Mouse (Mus musculus): ENCODE results near the gene Baiap2. TPM values are rescaled to one million over a fixed set of nuclear protein-coding genes. Genes with fewer than 3 reads are reported as not detected.

Baiap2 gene
- polyA plus RNA-seq, 1 experiment, result 41.5 TPM

DNA sequence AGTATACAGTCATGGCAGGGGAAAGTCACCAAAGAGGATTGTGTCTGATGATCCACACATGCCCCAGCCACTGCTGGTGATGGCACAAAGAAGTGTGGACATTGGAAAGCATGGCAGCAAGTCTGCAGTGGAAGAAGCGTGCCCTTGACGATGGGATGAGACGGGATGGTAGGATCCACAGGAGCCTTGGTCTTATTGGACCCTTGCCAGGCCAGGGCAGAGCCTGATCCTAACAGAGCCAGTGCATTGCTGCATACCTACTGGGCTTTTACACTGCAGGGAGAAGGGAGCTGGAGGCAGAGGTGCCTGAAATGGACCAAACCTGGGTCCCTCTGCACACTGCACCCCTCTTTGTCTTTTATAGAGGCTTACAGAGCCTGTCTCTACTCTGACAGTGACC, 8.0 kb downstream of the Baiap2 start:
- Histone ChIP-seq H3K79me3 (ENCODE audit: low read depth) (peaks cover 99% of the 10 kb centered on the region), H3K27me3 (ENCODE audit: control insufficient read depth, insufficient read depth, insufficient read length) (no peaks in the 10 kb centered on the region), H3K4me3 (ENCODE audit: insufficient read depth, poor library complexity, severe bottlenecking) (no peak overlapping the region), H3K36me3 (ENCODE audit: control insufficient read depth, insufficient read depth) (peaks cover 33% of the 10 kb centered on the region), H3K79me2 (ENCODE audit: control insufficient read depth, insufficient read depth) (peaks cover 100% of the 10 kb centered on the region), H3ac (ENCODE audit: control insufficient read depth, insufficient read length, low read depth) (no peak overlapping the region)
- TF ChIP-seq MYOD1 (IDR thresholded peaks at IDR 0.05; ENCODE audit: control insufficient read depth, insufficient read length, low read depth), result no peak
- TF ChIP-seq FOSL1 (IDR thresholded peaks at IDR 0.05; ENCODE audit: insufficient read depth, low read length, poor library complexity, severe bottlenecking), result no peak
- no peak for TF ChIP-seq USF1 (IDR thresholded peaks at IDR 0.05; ENCODE audit: low read depth)
- no peak for TF ChIP-seq MYOG (IDR thresholded peaks at IDR 0.05; ENCODE audit: control insufficient read depth, extremely low read depth, insufficient read length)
- no peak for TF ChIP-seq MAX (IDR thresholded peaks at IDR 0.05)
- no peak for TF ChIP-seq CEBPB (IDR thresholded peaks at IDR 0.05; ENCODE audit: low read depth)
- no peak for TF ChIP-seq CTCF (IDR thresholded peaks at IDR 0.05; ENCODE audit: control insufficient read depth, insufficient read depth, insufficient read length)

DNA sequence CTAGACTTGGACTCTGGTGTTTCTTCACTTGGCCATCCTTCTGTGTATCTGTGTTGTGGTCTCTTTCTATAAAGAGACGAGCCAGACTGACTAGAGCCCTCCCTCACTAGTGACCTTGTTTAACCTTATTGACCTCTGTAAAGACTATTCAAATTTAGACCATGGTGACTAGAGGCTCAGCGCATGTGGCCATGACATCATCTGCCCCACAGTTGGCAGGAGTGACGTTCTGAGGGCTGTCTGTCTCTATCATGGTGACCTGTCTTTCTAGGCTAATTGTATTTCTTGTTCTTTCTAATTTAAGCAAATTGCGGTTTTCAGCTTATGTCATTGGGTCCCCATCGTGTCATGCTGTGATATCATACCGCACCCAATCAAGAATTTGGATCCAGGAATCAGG, 8.8 kb downstream of the Baiap2 start:
- no peak for TF ChIP-seq FOSL1 (IDR thresholded peaks at IDR 0.05; ENCODE audit: insufficient read depth, low read length, poor library complexity, severe bottlenecking)
- TF ChIP-seq MYOG (IDR thresholded peaks at IDR 0.05; ENCODE audit: control insufficient read depth, extremely low read depth, insufficient read length), result no peak
- TF ChIP-seq MYOD1 (IDR thresholded peaks at IDR 0.05; ENCODE audit: control insufficient read depth, insufficient read length, low read depth), result no peak
- no peak for TF ChIP-seq CTCF (IDR thresholded peaks at IDR 0.05; ENCODE audit: control insufficient read depth, insufficient read depth, insufficient read length)
- TF ChIP-seq CEBPB (IDR thresholded peaks at IDR 0.05; ENCODE audit: low read depth), result no peak
- no peak for TF ChIP-seq USF1 (IDR thresholded peaks at IDR 0.05; ENCODE audit: low read depth)
- Histone ChIP-seq H3K79me3 (ENCODE audit: low read depth) (peaks cover 99% of the 10 kb centered on the region), H3K36me3 (ENCODE audit: control insufficient read depth, insufficient read depth) (peaks cover 27% of the 10 kb centered on the region), H3K27me3 (ENCODE audit: control insufficient read depth, insufficient read depth, insufficient read length) (no peaks in the 10 kb centered on the region), H3K4me3 (ENCODE audit: insufficient read depth, poor library complexity, severe bottlenecking) (no peak overlapping the region), H3K79me2 (ENCODE audit: control insufficient read depth, insufficient read depth) (peaks cover 100% of the 10 kb centered on the region), H3ac (ENCODE audit: control insufficient read depth, insufficient read length, low read depth) (no peak overlapping the region)

DNA sequence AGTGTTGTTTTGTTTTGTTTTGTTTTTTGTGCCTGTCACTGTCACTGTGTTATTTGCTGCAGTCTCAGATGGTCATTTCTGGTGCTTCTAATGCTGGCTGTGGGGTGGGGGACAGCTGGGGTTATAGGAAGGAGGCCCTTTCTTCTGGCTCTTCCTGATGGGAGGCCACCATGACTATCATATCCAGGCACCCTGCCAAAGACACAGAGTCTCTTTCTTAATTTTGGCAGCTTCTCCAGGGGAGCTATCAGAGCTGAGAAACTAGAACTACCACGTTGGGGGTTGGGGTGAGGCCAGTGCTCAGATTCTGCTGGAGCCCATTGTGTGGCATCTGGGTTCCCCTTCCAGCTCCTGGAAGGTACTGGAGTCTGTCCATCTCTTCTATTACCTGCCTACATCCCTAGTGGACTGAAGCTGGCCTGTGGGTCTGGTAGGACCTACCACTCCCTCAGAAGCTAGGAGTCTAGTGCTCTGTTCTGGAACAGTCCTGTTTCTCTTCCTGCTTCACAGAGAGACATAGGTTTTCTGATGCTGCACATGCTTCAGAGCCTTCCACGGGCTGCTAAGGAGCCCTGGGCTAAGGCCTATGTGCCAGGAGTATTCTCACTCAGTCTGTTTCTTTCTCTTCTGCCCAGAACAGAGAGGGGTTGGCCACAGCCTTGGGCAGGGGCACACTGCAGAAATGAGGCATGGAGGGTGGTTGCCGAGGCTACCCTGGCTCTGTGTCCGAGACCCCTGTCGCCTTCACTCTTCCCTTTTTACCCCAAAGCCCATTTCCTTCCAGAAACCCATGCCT, 10.1 kb downstream of the Baiap2 start:
- TF ChIP-seq MAX (IDR thresholded peaks at IDR 0.05) (no peak), MYOD1 (IDR thresholded peaks at IDR 0.05; ENCODE audit: control insufficient read depth, insufficient read length, low read depth) (no peak), MYOG (IDR thresholded peaks at IDR 0.05; ENCODE audit: control insufficient read depth, extremely low read depth, insufficient read length) (no peak), CTCF (IDR thresholded peaks at IDR 0.05; ENCODE audit: control insufficient read depth, insufficient read depth, insufficient read length) (no peak), USF1 (IDR thresholded peaks at IDR 0.05; ENCODE audit: low read depth) (no peak), CEBPB (IDR thresholded peaks at IDR 0.05; ENCODE audit: low read depth) (no peak)
- no peaks in the 10 kb centered on the region for H3K27me3 ChIP-seq (ENCODE audit: control insufficient read depth, insufficient read depth, insufficient read length)

DNA sequence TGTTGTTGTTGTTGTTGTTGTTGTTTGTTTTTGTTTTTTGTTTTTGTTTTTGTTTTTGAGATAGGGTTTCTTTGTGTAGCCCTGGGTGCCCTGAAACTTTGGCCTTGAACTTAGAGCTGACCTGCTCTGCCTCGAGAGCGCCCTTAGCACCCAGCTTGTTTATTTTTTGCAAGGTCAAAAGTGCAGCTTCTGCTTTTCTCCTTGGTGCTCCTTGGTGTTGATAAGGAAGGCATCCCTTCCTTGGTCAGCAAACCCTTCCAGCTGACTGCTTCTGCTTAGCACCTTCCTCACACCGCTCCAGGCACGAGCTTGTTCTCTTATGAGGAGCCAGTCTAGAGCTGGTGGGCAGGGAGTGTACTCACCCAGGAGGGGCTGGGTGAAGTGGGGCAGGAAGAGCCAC, 11.7 kb downstream of the Baiap2 start:
- TF ChIP-seq USF1 (IDR thresholded peaks at IDR 0.05; ENCODE audit: low read depth), result no peak

More for the DNA sequence above, 10.1 kb downstream of the Baiap2 start:
- Histone ChIP-seq H3K79me3 (ENCODE audit: low read depth) (peaks cover 100% of the 10 kb centered on the region), H3ac (ENCODE audit: control insufficient read depth, insufficient read length, low read depth) (no peak overlapping the region), H3K4me3 (ENCODE audit: insufficient read depth, poor library complexity, severe bottlenecking) (no peak overlapping the region), H3K36me3 (ENCODE audit: control insufficient read depth, insufficient read depth) (peaks cover 28% of the 10 kb centered on the region), H3K79me2 (ENCODE audit: control insufficient read depth, insufficient read depth) (peaks cover 100% of the 10 kb centered on the region)

DNA sequence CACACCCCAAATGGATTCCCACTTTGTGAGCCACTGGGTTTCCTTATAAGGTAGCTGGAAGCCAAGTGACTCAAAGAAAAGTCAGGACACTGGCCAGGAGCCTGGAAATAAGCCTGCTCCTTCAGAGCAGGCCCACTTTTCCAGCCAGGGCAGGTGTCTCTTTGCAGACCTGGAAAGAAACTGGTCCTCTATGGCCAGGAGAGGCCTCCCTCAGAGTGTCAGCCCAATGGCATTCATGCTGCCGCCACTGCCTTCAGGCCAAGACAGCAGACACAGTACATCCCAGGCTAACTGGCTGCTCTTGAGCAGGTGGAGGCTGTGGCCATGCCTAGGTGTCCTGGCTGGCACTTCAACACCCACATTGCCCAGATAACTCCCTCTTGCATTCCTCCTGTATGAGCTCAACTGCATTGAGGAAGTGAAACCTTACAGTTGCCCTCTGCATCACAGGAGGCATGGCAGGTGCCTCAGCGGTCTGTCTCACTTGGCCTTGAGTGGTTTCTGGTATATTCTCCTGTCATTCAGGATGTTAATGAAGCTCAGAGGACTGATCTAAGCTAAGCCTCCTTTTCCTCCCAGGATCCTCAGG, 12.3 kb downstream of the Baiap2 start:
- H3K79me3 ChIP-seq (ENCODE audit: low read depth), result peaks cover 95% of the 10 kb centered on the region
- no peak overlapping the region for H3K4me3 ChIP-seq (ENCODE audit: insufficient read depth, poor library complexity, severe bottlenecking)
- H3K79me2 ChIP-seq (ENCODE audit: control insufficient read depth, insufficient read depth), result peaks cover 100% of the 10 kb centered on the region
- no peaks in the 10 kb centered on the region for H3K27me3 ChIP-seq (ENCODE audit: control insufficient read depth, insufficient read depth, insufficient read length)
- TF ChIP-seq MYOD1 (IDR thresholded peaks at IDR 0.05; ENCODE audit: control insufficient read depth, insufficient read length, low read depth), result no peak
- no peak overlapping the region for H3ac ChIP-seq (ENCODE audit: control insufficient read depth, insufficient read length, low read depth)
- H3K36me3 ChIP-seq (ENCODE audit: control insufficient read depth, insufficient read depth), result peaks cover 46% of the 10 kb centered on the region

More for the DNA sequence above, 11.7 kb downstream of the Baiap2 start:
- Histone ChIP-seq H3K79me2 (ENCODE audit: control insufficient read depth, insufficient read depth) (peaks cover 100% of the 10 kb centered on the region), H3ac (ENCODE audit: control insufficient read depth, insufficient read length, low read depth) (no peak overlapping the region), H3K79me3 (ENCODE audit: low read depth) (peaks cover 96% of the 10 kb centered on the region), H3K27me3 (ENCODE audit: control insufficient read depth, insufficient read depth, insufficient read length) (no peaks in the 10 kb centered on the region), H3K4me3 (ENCODE audit: insufficient read depth, poor library complexity, severe bottlenecking) (no peak overlapping the region), H3K36me3 (ENCODE audit: control insufficient read depth, insufficient read depth) (peaks cover 40% of the 10 kb centered on the region)

DNA sequence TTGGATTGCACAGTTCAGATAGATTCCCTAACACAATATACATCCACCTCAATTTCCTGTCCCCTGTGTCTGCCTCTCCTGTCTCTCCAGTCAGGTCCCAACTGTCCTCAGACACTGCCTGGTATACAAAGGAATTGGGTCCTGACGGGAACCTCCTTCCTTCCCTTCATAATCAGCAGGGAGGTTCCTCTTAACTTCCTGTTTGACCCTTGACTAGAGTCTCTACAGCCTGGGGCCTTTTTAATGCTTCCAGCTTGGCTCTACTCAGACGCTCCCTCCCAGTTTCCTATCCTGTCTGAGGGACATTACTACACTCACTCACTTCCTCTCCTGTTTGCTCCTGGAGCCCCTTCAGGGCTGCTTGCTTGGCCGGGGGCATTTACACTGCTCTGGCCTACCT, 12.9 kb downstream of the Baiap2 start:
- peaks cover 99% of the 10 kb centered on the region for H3K79me2 ChIP-seq (ENCODE audit: control insufficient read depth, insufficient read depth)
- no peaks in the 10 kb centered on the region for H3K27me3 ChIP-seq (ENCODE audit: control insufficient read depth, insufficient read depth, insufficient read length)
- no peak for TF ChIP-seq MAX (IDR thresholded peaks at IDR 0.05)
- no peak for TF ChIP-seq MYOD1 (IDR thresholded peaks at IDR 0.05; ENCODE audit: control insufficient read depth, insufficient read length, low read depth)
- TF ChIP-seq FOSL1 (IDR thresholded peaks at IDR 0.05; ENCODE audit: insufficient read depth, low read length, poor library complexity, severe bottlenecking), result no peak
- no peak for TF ChIP-seq CEBPB (IDR thresholded peaks at IDR 0.05; ENCODE audit: low read depth)
- TF ChIP-seq MYOG (IDR thresholded peaks at IDR 0.05; ENCODE audit: control insufficient read depth, extremely low read depth, insufficient read length), result no peak
- TF ChIP-seq USF1 (IDR thresholded peaks at IDR 0.05; ENCODE audit: low read depth), result no peak
- no peak for TF ChIP-seq CTCF (IDR thresholded peaks at IDR 0.05; ENCODE audit: control insufficient read depth, insufficient read depth, insufficient read length)
- no peak overlapping the region for H3ac ChIP-seq (ENCODE audit: control insufficient read depth, insufficient read length, low read depth)
- H3K36me3 ChIP-seq (ENCODE audit: control insufficient read depth, insufficient read depth), result peaks cover 50% of the 10 kb centered on the region
- H3K79me3 ChIP-seq (ENCODE audit: low read depth), result peaks cover 90% of the 10 kb centered on the region
- no peak overlapping the region for H3K4me3 ChIP-seq (ENCODE audit: insufficient read depth, poor library complexity, severe bottlenecking)
